Mouse (Mus musculus) embryonic facial prominence, embryonic 14.5 days (tissue): Measurements from ENCODE around the gene Ntng1. TPM values are rescaled to one million over a fixed set of nuclear protein-coding genes. Genes with fewer than 3 reads are reported as not detected.
A peak's percentile ranks its signal among the peaks of the same experiment; 100 is the strongest.

ENCODE experiments used
- ATAC-seq: fragments of 200-750 bp; cut with Nextera tagmentation; 2 replicates; pipeline ENCODE4 v1.8.0; 2017; ENCODE audit warnings: low read depth, moderate number of reproducible peaks, moderate TSS enrichment
- DNase-seq: peaks from one replicate; pipeline ENCODE4 v3.0.0-alpha.2; 2015; ENCODE audit warnings: low spot score
- H3K27ac ChIP-seq: fragments of 300-500 bp; sonication (generic); replicated peaks from 2 replicates; pipeline ENCODE4 v1.5.1; 2014; ENCODE audit warnings: low read depth, mild to moderate bottlenecking, low read length, moderate library complexity
- H3K27me3 ChIP-seq: fragments of 300-500 bp; sonication (generic); replicated peaks from 2 replicates; pipeline ENCODE4 v1.6.1; 2014; ENCODE audit warnings: low read length; ENCODE audit not compliant: control insufficient read depth, insufficient read depth
- H3K36me3 ChIP-seq: fragments of 300-500 bp; sonication (generic); 2 replicates; pipeline ENCODE4 v1.6.1; 2014; ENCODE audit warnings: low read length, mixed read lengths; ENCODE audit not compliant: control insufficient read depth, insufficient read depth
- H3K4me1 ChIP-seq: fragments of 300-500 bp; sonication (generic); 2 replicates; pipeline ENCODE4 v1.6.1; 2014; ENCODE audit warnings: antibody characterized with exemption, low read length; ENCODE audit not compliant: control insufficient read depth, insufficient read depth
- H3K4me2 ChIP-seq: fragments of 300-500 bp; sonication (generic); 2 replicates; pipeline ENCODE4 v1.6.1; 2014; ENCODE audit warnings: low read depth, mild to moderate bottlenecking, low read length, moderate library complexity, mixed read lengths
- H3K4me3 ChIP-seq: fragments of 300-500 bp; sonication (generic); 2 replicates; pipeline ENCODE4 v1.5.1; 2014; ENCODE audit warnings: low read depth, mild to moderate bottlenecking, low read length
- H3K9ac ChIP-seq: fragments of 300-500 bp; sonication (generic); 2 replicates; pipeline ENCODE4 v1.6.1; 2014; ENCODE audit warnings: low read depth, mild to moderate bottlenecking, low read length, moderate library complexity, mixed read lengths
- H3K9me3 ChIP-seq: fragments of 300-500 bp; sonication (generic); 2 replicates; pipeline ENCODE4 v1.6.1; 2016; ENCODE audit warnings: low read length; ENCODE audit not compliant: control insufficient read depth
- WGBS: fragments of 180-500 bp; shearing (Covaris S2); extraction: QIAGEN DNeasy Blood & Tissue Kit; methylation state at CpG from one replicate; pipeline ENCODE4 v1.1.7; 2014; 5-methylcytosine and 5-hydroxymethylcytosine counted together
- polyA plus RNA-seq: library from polyadenylated mRNA; unstranded; fragments of >200 nt; fragmentation: Nextera tagmentation; extraction: Ambion mirVana; gene quantifications from 2 replicates; pipeline ENCODE4 v1.2.1, GENCODE M21; 2014

The Ntng1 gene
- polyA plus RNA-seq, 1 experiment from 2014 or later, result 3.8 TPM

- H3K9me3 ChIP-seq, result no peaks in the 10 kb centered on the region
- no peaks in the 10 kb centered on the region for H3K27me3 ChIP-seq
- no peak for ATAC-seq
- no peaks in the 10 kb centered on the region for H3K4me1 ChIP-seq
- 54% methylated on average over 2 of the region's 2 CpGs for WGBS
- H3K27ac ChIP-seq, result no peak overlapping the region
- no peak overlapping the region for H3K4me3 ChIP-seq
- no peak overlapping the region for H3K9ac ChIP-seq
- DNase-seq, result no peak
- no peaks in the 10 kb centered on the region for H3K36me3 ChIP-seq
- no peak overlapping the region for H3K4me2 ChIP-seq
These were observed 58.5 kb downstream of the Ntng1 start for GRCm38 (mm10) chr3:110085336-110085735.

GRCm38 (mm10) chr3:110064709-110065256 lies 79.0 kb downstream of the Ntng1 start:
- Histone ChIP-seq H3K27ac (no peak overlapping the region), H3K9me3 (no peaks in the 10 kb centered on the region), H3K4me3 (no peak overlapping the region), H3K9ac (no peak overlapping the region), H3K4me1 (no peaks in the 10 kb centered on the region), H3K36me3 (no peaks in the 10 kb centered on the region), H3K27me3 (no peaks in the 10 kb centered on the region), H3K4me2 (no peak overlapping the region)
- ATAC-seq, result no peak
- WGBS, result 82% methylated on average over 6 of the region's 6 CpGs
- no peak for DNase-seq

- H3K9me3 ChIP-seq, result 0 out of 2 replicates have a peak, but pooled peaks cover 4% of the 10 kb centered on the region
- no peak overlapping the region for H3K4me3 ChIP-seq
- H3K27ac ChIP-seq, result no peak overlapping the region
- DNase-seq, result peak; percentile 30
- WGBS, result 69% methylated on average over 6 of the region's 6 CpGs
- no peak overlapping the region for H3K9ac ChIP-seq
- no peak for ATAC-seq
- H3K27me3 ChIP-seq, result no peaks in the 10 kb centered on the region
- no peak overlapping the region for H3K4me2 ChIP-seq
- no peaks in the 10 kb centered on the region for H3K4me1 ChIP-seq
- no peaks in the 10 kb centered on the region for H3K36me3 ChIP-seq
These were observed 87.9 kb downstream of the Ntng1 start for GRCm38 (mm10) chr3:110055915-110056314.

GRCm38 (mm10) chr3:110055433-110055832 lies 88.4 kb downstream of the Ntng1 start:
- WGBS, result 83% methylated on average over 6 of the region's 6 CpGs
- no peaks in the 10 kb centered on the region for H3K36me3 ChIP-seq
- ATAC-seq (no peak), DNase-seq (no peak)
- no peak overlapping the region for H3K27ac ChIP-seq
- no peak overlapping the region for H3K9ac ChIP-seq
- H3K4me3 ChIP-seq, result no peak overlapping the region
- no peaks in the 10 kb centered on the region for H3K4me1 ChIP-seq
- H3K4me2 ChIP-seq, result no peak overlapping the region
- no peaks in the 10 kb centered on the region for H3K27me3 ChIP-seq
- 0 out of 2 replicates have a peak, but pooled peaks cover 4% of the 10 kb centered on the region for H3K9me3 ChIP-seq

GRCm38 (mm10) chr3:110054125-110054524 lies 89.7 kb downstream of the Ntng1 start:
- no peak for ATAC-seq
- no peak for DNase-seq
- 92% methylated on average over 2 of the region's 2 CpGs for WGBS

GRCm38 (mm10) chr3:110048152-110048551 lies 95.7 kb downstream of the Ntng1 start:
- Histone ChIP-seq H3K27ac (0 out of 2 replicates have a peak overlapping the region, but pooled peaks have one; percentile 48), H3K9ac (no peak overlapping the region), H3K9me3 (no peaks in the 10 kb centered on the region), H3K36me3 (no peaks in the 10 kb centered on the region), H3K4me1 (peaks cover 5% of the 10 kb centered on the region; the same call in 1 of the 2 replicates), H3K4me2 (peak overlapping the region; percentile 29), H3K27me3 (no peaks in the 10 kb centered on the region), H3K4me3 (no peak overlapping the region)
- DNase-seq (peak; percentile 84), ATAC-seq (no peak)
- 26% methylated on average over 6 of the region's 6 CpGs for WGBS

More at GRCm38 (mm10) chr3:110054125-110054524, 89.7 kb downstream of the Ntng1 start:
- Histone ChIP-seq H3K4me3 (no peak overlapping the region), H3K27me3 (no peaks in the 10 kb centered on the region), H3K27ac (no peak overlapping the region), H3K9ac (no peak overlapping the region), H3K4me1 (no peaks in the 10 kb centered on the region), H3K36me3 (no peaks in the 10 kb centered on the region), H3K9me3 (0 out of 2 replicates have a peak, but pooled peaks cover 4% of the 10 kb centered on the region), H3K4me2 (no peak overlapping the region)

GRCm38 (mm10) chr3:110046750-110047149 lies 97.1 kb downstream of the Ntng1 start:
- no peak overlapping the region for H3K27ac ChIP-seq
- H3K9ac ChIP-seq, result no peak overlapping the region
- no peak for ATAC-seq
- H3K27me3 ChIP-seq, result no peaks in the 10 kb centered on the region
- H3K36me3 ChIP-seq, result no peaks in the 10 kb centered on the region
- no peak overlapping the region for H3K4me3 ChIP-seq
- H3K9me3 ChIP-seq, result no peaks in the 10 kb centered on the region
- no peak for DNase-seq
- H3K4me1 ChIP-seq, result peaks cover 5% of the 10 kb centered on the region; the same call in 1 of the 2 replicates
- WGBS, result 95% methylated on average over 2 of the region's 2 CpGs
- H3K4me2 ChIP-seq, result no peak overlapping the region

- Histone ChIP-seq H3K4me2 (no peak overlapping the region), H3K4me3 (no peak overlapping the region), H3K9me3 (no peaks in the 10 kb centered on the region), H3K27ac (no peak overlapping the region), H3K27me3 (no peaks in the 10 kb centered on the region), H3K9ac (no peak overlapping the region), H3K4me1 (peaks cover 5% of the 10 kb centered on the region; the same call in 1 of the 2 replicates), H3K36me3 (no peaks in the 10 kb centered on the region)
- no peak for ATAC-seq
- 83% methylated on average over 2 of the region's 2 CpGs for WGBS
- no peak for DNase-seq
These were observed 99.6 kb downstream of the Ntng1 start for GRCm38 (mm10) chr3:110044209-110044608.

GRCm38 (mm10) chr3:110043641-110044187 lies 100.1 kb downstream of the Ntng1 start:
- 96% methylated on average over 1 of the region's 1 CpGs for WGBS
- H3K9me3 ChIP-seq, result no peaks in the 10 kb centered on the region
- H3K27me3 ChIP-seq, result no peaks in the 10 kb centered on the region
- no peaks in the 10 kb centered on the region for H3K36me3 ChIP-seq
- H3K4me3 ChIP-seq, result no peak overlapping the region
- DNase-seq, result no peak
- no peak overlapping the region for H3K27ac ChIP-seq
- peaks cover 5% of the 10 kb centered on the region; the same call in 1 of the 2 replicates for H3K4me1 ChIP-seq
- H3K9ac ChIP-seq, result no peak overlapping the region
- H3K4me2 ChIP-seq, result no peak overlapping the region
- no peak for ATAC-seq
